Mouse (Mus musculus): ENCODE measurements around the gene Mesd. TPM values are rescaled to one million over a fixed set of nuclear protein-coding genes. Genes with fewer than 3 reads are reported as not detected.
A peak's percentile ranks its signal among the peaks of the same experiment; 100 is the strongest.

The Mesd gene
- total and polyA plus RNA-seq, 3 experiments = 11.4 to 52.0 (median 51.5) TPM

- Histone ChIP-seq H3K79me2 (replicated peaks; ENCODE audit: control insufficient read depth, insufficient read depth, low read length) (no peaks in the 10 kb centered on the region), H3K4me1 (ENCODE audit: control insufficient read depth, insufficient read depth, low read length) (peaks cover 6% of the 10 kb centered on the region), H3K36me3 (ENCODE audit: control insufficient read depth, insufficient read depth, low read length) (no peaks in the 10 kb centered on the region), H3K9ac (ENCODE audit: low read depth, low read length) (no peak overlapping the region), H3K27me3 (ENCODE audit: control insufficient read depth, insufficient read depth, low read length) (no peaks in the 10 kb centered on the region), H3K27ac (no peak overlapping the region; the same call in 1 of the 2 replicates), H3K4me3 (no peak overlapping the region)
- no peak for TF ChIP-seq CTCF (IDR thresholded peaks at IDR 0.05)
- TF ChIP-seq EP300 (IDR thresholded peaks at IDR 0.05; ENCODE audit: insufficient read depth, low read depth, low read length) = no peak
- peak; percentile 31 for DNase-seq
- intact Hi-C loops (cut with DNase I) = no loop called here
- WGBS = 56% methylated on average over 9 of the region's 9 CpGs
These were observed 27.7 kb upstream of the Mesd start for GRCm38 (mm10) chr7:83856353-83857207.

- Histone ChIP-seq H3K27me3 (ENCODE audit: control insufficient read depth, insufficient read depth, low read length) (no peaks in the 10 kb centered on the region), H3K4me1 (ENCODE audit: control insufficient read depth, insufficient read depth, low read length) (peaks cover 6% of the 10 kb centered on the region), H3K27ac (no peak overlapping the region; the same call in 1 of the 2 replicates), H3K4me3 (no peak overlapping the region), H3K9ac (ENCODE audit: low read depth, low read length) (no peak overlapping the region), H3K79me2 (replicated peaks; ENCODE audit: control insufficient read depth, insufficient read depth, low read length) (no peaks in the 10 kb centered on the region), H3K36me3 (ENCODE audit: control insufficient read depth, insufficient read depth, low read length) (no peaks in the 10 kb centered on the region)
- no peak for TF ChIP-seq CTCF (IDR thresholded peaks at IDR 0.05)
- no peak for TF ChIP-seq EP300 (IDR thresholded peaks at IDR 0.05; ENCODE audit: insufficient read depth, low read depth, low read length)
- TF ChIP-seq POLR2A (IDR thresholded peaks at IDR 0.05; ENCODE audit: insufficient read depth, low read depth, low read length) = no peak
- intact Hi-C loops (cut with DNase I) = no loop called here
- DNase-seq = no peak
- 71% methylated on average over 2 of the region's 2 CpGs for WGBS
These were observed 27.1 kb upstream of the Mesd start for GRCm38 (mm10) chr7:83857208-83857488.

- TF ChIP-seq CTCF (IDR thresholded peaks at IDR 0.05) (no peak), POLR2A (IDR thresholded peaks at IDR 0.05; ENCODE audit: insufficient read depth, low read depth, low read length) (no peak), EP300 (IDR thresholded peaks at IDR 0.05; ENCODE audit: insufficient read depth, low read depth, low read length) (no peak)
- peaks cover 7% of the 10 kb centered on the region for H3K4me1 ChIP-seq (ENCODE audit: control insufficient read depth, insufficient read depth, low read length)
- no peaks in the 10 kb centered on the region for H3K27me3 ChIP-seq (ENCODE audit: control insufficient read depth, insufficient read depth, low read length)
- H3K27ac ChIP-seq = no peak overlapping the region
- no peak for DNase-seq
- 93% methylated on average over 3 of the region's 3 CpGs for WGBS
- no peak overlapping the region for H3K4me3 ChIP-seq
- H3K9ac ChIP-seq (ENCODE audit: low read depth, low read length) = no peak overlapping the region
- H3K79me2 ChIP-seq (replicated peaks; ENCODE audit: control insufficient read depth, insufficient read depth, low read length) = no peaks in the 10 kb centered on the region
- intact Hi-C loops (cut with DNase I) = no loop called here
- no peaks in the 10 kb centered on the region for H3K36me3 ChIP-seq (ENCODE audit: control insufficient read depth, insufficient read depth, low read length)
These were observed 26.3 kb upstream of the Mesd start for GRCm38 (mm10) chr7:83857921-83858320.

GRCm38 (mm10) chr7:83859378-83860083, 24.7 kb upstream of the Mesd start:
- no peak for TF ChIP-seq CTCF (IDR thresholded peaks at IDR 0.05)
- Histone ChIP-seq H3K27ac (peak overlapping the region; percentile 13; the same call in 1 of the 2 replicates), H3K36me3 (ENCODE audit: control insufficient read depth, insufficient read depth, low read length) (no peaks in the 10 kb centered on the region), H3K79me2 (replicated peaks; ENCODE audit: control insufficient read depth, insufficient read depth, low read length) (no peaks in the 10 kb centered on the region), H3K27me3 (ENCODE audit: control insufficient read depth, insufficient read depth, low read length) (no peaks in the 10 kb centered on the region), H3K4me3 (no peak overlapping the region), H3K9ac (ENCODE audit: low read depth, low read length) (no peak overlapping the region), H3K4me1 (ENCODE audit: control insufficient read depth, insufficient read depth, low read length) (peaks cover 7% of the 10 kb centered on the region)
- WGBS = 54% methylated on average over 4 of the region's 4 CpGs
- peak; percentile 57 to 79 for DNase-seq
- intact Hi-C loops (cut with DNase I) = no loop called here

- Histone ChIP-seq H3K4me3 (no peak overlapping the region), H3K36me3 (ENCODE audit: control insufficient read depth, insufficient read depth, low read length) (no peaks in the 10 kb centered on the region), H3K27ac (no peak overlapping the region), H3K9ac (ENCODE audit: low read depth, low read length) (no peak overlapping the region), H3K4me1 (ENCODE audit: control insufficient read depth, insufficient read depth, low read length) (peaks cover 3% of the 10 kb centered on the region), H3K79me2 (replicated peaks; ENCODE audit: control insufficient read depth, insufficient read depth, low read length) (no peaks in the 10 kb centered on the region), H3K27me3 (ENCODE audit: control insufficient read depth, insufficient read depth, low read length) (no peaks in the 10 kb centered on the region)
- no peak for DNase-seq
- no peak for TF ChIP-seq POLR2A (IDR thresholded peaks at IDR 0.05; ENCODE audit: insufficient read depth, low read depth, low read length)
- TF ChIP-seq EP300 (IDR thresholded peaks at IDR 0.05; ENCODE audit: insufficient read depth, low read depth, low read length) = no peak
- no peak for TF ChIP-seq CTCF (IDR thresholded peaks at IDR 0.05)
- WGBS = 39% methylated on average over 2 of the region's 2 CpGs
- intact Hi-C loops (cut with DNase I) = no loop called here
These were observed 20.7 kb upstream of the Mesd start for GRCm38 (mm10) chr7:83863554-83863953.

GRCm38 (mm10) chr7:83868200-83868599, 16.1 kb upstream of the Mesd start:
- H3K4me1 ChIP-seq (ENCODE audit: control insufficient read depth, insufficient read depth, low read length) = no peaks in the 10 kb centered on the region
- intact Hi-C loops (cut with DNase I) = no loop called here
- TF ChIP-seq CTCF (IDR thresholded peaks at IDR 0.05) (no peak), EP300 (IDR thresholded peaks at IDR 0.05; ENCODE audit: insufficient read depth, low read depth, low read length) (no peak), POLR2A (IDR thresholded peaks at IDR 0.05; ENCODE audit: insufficient read depth, low read depth, low read length) (no peak)
- H3K27me3 ChIP-seq (ENCODE audit: control insufficient read depth, insufficient read depth, low read length) = no peaks in the 10 kb centered on the region
- no peak for DNase-seq
- H3K79me2 ChIP-seq (replicated peaks; ENCODE audit: control insufficient read depth, insufficient read depth, low read length) = no peaks in the 10 kb centered on the region
- no peak overlapping the region for H3K27ac ChIP-seq
- no peak overlapping the region for H3K9ac ChIP-seq (ENCODE audit: low read depth, low read length)
- H3K36me3 ChIP-seq (ENCODE audit: control insufficient read depth, insufficient read depth, low read length) = no peaks in the 10 kb centered on the region
- H3K4me3 ChIP-seq = no peak overlapping the region
- 73% methylated on average over 3 of the region's 3 CpGs for WGBS

Measured in heart, adult 2 months (tissue).